Mouse (Mus musculus): ENCODE measurements around the gene Fam228a. TPM values are rescaled to one million over a fixed set of nuclear protein-coding genes. Genes with fewer than 3 reads are reported as not detected.
"Not testable (repeated sequence)": the region's sequence is repeated elsewhere in the genome, so short reads cannot be mapped to it uniquely, and the experiment has no call there.

Fam228a gene
- polyA plus RNA-seq, 1 experiment from 2014 or later: 0.44 TPM

DNA sequence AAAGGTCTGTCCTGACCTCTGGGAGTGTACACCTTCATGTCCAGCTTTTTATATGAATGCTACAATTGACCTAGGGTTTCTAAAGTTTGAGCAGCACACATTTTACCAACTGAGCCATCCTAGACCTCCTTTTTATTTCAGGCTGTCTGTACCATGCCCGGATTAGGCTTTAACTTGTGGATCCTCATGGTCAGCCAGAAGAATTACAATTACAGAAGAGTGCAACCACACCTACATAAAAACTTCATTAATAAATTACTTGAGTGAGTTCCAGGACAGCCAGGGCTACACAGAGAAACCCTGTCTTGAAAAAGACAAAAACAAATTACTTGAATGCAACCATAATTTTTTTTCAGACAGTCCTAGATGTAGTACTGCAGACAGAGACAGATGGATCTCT lies 18.8 kb upstream of the Fam228a start:
- no peak overlapping the region for H3K9ac ChIP-seq
- no peaks in the 10 kb centered on the region for H3K27me3 ChIP-seq (replicated peaks)
- no peaks in the 10 kb centered on the region for H3K4me1 ChIP-seq
- H3K4me3 ChIP-seq (replicated peaks): no peak overlapping the region
- 84% methylated on average over 1 of the region's 1 CpGs for WGBS
- H3K9me3 ChIP-seq: no peaks in the 10 kb centered on the region
- H3K4me2 ChIP-seq: no peak overlapping the region
- H3K36me3 ChIP-seq: no peaks in the 10 kb centered on the region
- no peak overlapping the region for H3K27ac ChIP-seq
- no peak for ATAC-seq (ENCODE audit: insufficient read depth, low FRiP score, low read depth)

GRCm38 (mm10) chr12:4754451-4754850 lies 16.2 kb upstream of the Fam228a start:
- not testable (repeated sequence) for H3K27me3 ChIP-seq (replicated peaks); H3K27ac ChIP-seq; H3K4me1 ChIP-seq; H3K9me3 ChIP-seq; H3K4me3 ChIP-seq (replicated peaks); H3K36me3 ChIP-seq; ATAC-seq (ENCODE audit: insufficient read depth, low FRiP score, low read depth); H3K4me2 ChIP-seq; H3K9ac ChIP-seq
- 90% methylated on average over 4 of the region's 4 CpGs for WGBS

- Histone ChIP-seq H3K4me1 (no peaks in the 10 kb centered on the region), H3K27me3 (replicated peaks) (no peaks in the 10 kb centered on the region), H3K4me3 (replicated peaks) (no peak overlapping the region), H3K9me3 (no peaks in the 10 kb centered on the region), H3K27ac (no peak overlapping the region), H3K9ac (no peak overlapping the region), H3K36me3 (no peaks in the 10 kb centered on the region), H3K4me2 (no peak overlapping the region)
- WGBS: 86% methylated on average over 10 of the region's 10 CpGs
- ATAC-seq (ENCODE audit: insufficient read depth, low FRiP score, low read depth): no peak
Observed at GRCm38 (mm10) chr12:4744486-4744885, 6.3 kb upstream of the Fam228a start.

GRCm38 (mm10) chr12:4742183-4742582 lies 4.0 kb upstream of the Fam228a start:
- Histone ChIP-seq H3K4me2 (no peak overlapping the region), H3K27me3 (replicated peaks) (no peaks in the 10 kb centered on the region), H3K9me3 (no peaks in the 10 kb centered on the region), H3K36me3 (no peaks in the 10 kb centered on the region), H3K4me3 (replicated peaks) (no peak overlapping the region), H3K9ac (no peak overlapping the region), H3K27ac (no peak overlapping the region), H3K4me1 (no peaks in the 10 kb centered on the region)
- WGBS: 87% methylated on average over 3 of the region's 3 CpGs
- no peak for ATAC-seq (ENCODE audit: insufficient read depth, low FRiP score, low read depth)

- Histone ChIP-seq H3K4me3 (replicated peaks) (no peak overlapping the region), H3K36me3 (no peaks in the 10 kb centered on the region), H3K27me3 (replicated peaks) (no peaks in the 10 kb centered on the region), H3K4me2 (no peak overlapping the region), H3K4me1 (no peaks in the 10 kb centered on the region), H3K9ac (no peak overlapping the region), H3K27ac (no peak overlapping the region), H3K9me3 (no peaks in the 10 kb centered on the region)
- WGBS: 76% methylated on average over 7 of the region's 7 CpGs
- no peak for ATAC-seq (ENCODE audit: insufficient read depth, low FRiP score, low read depth)
Observed at GRCm38 (mm10) chr12:4740823-4741222, 2.6 kb upstream of the Fam228a start.

GRCm38 (mm10) chr12:4732332-4732731 lies 5.9 kb downstream of the Fam228a start:
- H3K4me3 ChIP-seq (replicated peaks): no peak overlapping the region
- H3K9me3 ChIP-seq: no peaks in the 10 kb centered on the region
- H3K9ac ChIP-seq: no peak overlapping the region
- no peaks in the 10 kb centered on the region for H3K36me3 ChIP-seq
- H3K4me2 ChIP-seq: no peak overlapping the region
- no peaks in the 10 kb centered on the region for H3K27me3 ChIP-seq (replicated peaks)
- 58% methylated on average over 4 of the region's 4 CpGs for WGBS
- no peak for ATAC-seq (ENCODE audit: insufficient read depth, low FRiP score, low read depth)
- H3K4me1 ChIP-seq: no peaks in the 10 kb centered on the region
- H3K27ac ChIP-seq: no peak overlapping the region

DNA sequence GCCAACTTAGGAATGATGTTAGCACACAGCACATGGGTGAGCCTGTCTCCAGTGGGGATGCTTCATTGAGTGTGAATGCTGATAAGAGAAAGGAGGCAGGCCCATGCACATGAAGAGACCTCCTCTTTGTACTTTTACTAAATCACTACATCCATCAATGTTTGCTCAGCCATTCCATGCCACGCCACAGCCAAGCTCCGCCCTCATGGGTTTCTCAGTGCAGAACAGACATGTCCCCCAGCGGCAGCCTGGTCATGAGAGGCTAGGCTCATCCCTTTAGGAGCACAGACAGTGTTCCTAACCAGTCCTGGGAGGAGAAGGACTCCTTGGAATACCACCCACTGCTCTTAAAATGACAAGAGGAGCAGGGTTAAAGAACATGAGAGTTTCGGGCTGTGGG lies 6.6 kb downstream of the Fam228a start:
- Histone ChIP-seq H3K9me3 (no peaks in the 10 kb centered on the region), H3K27me3 (replicated peaks) (no peaks in the 10 kb centered on the region), H3K4me1 (no peaks in the 10 kb centered on the region), H3K4me2 (no peak overlapping the region), H3K27ac (no peak overlapping the region), H3K4me3 (replicated peaks) (no peak overlapping the region), H3K36me3 (no peaks in the 10 kb centered on the region), H3K9ac (no peak overlapping the region)
- WGBS: 60% methylated on average over 4 of the region's 4 CpGs
- no peak for ATAC-seq (ENCODE audit: insufficient read depth, low FRiP score, low read depth)

GRCm38 (mm10) chr12:4729165-4729564 lies 9.1 kb downstream of the Fam228a start:
- Histone ChIP-seq H3K9ac (no peak overlapping the region), H3K4me3 (replicated peaks) (no peak overlapping the region), H3K4me1 (no peaks in the 10 kb centered on the region), H3K27me3 (replicated peaks) (no peaks in the 10 kb centered on the region), H3K36me3 (no peaks in the 10 kb centered on the region), H3K9me3 (no peaks in the 10 kb centered on the region), H3K27ac (no peak overlapping the region), H3K4me2 (no peak overlapping the region)
- 98% methylated on average over 3 of the region's 3 CpGs for WGBS
- ATAC-seq (ENCODE audit: insufficient read depth, low FRiP score, low read depth): no peak

- WGBS: 68% methylated on average over 17 of the region's 17 CpGs
- Histone ChIP-seq H3K4me1 (no peaks in the 10 kb centered on the region), H3K27me3 (replicated peaks) (no peaks in the 10 kb centered on the region)
Observed at GRCm38 (mm10) chr12:4719762-4720754, 18.2 kb downstream of the Fam228a start.

GRCm38 (mm10) chr12:4719066-4719761 lies 19.0 kb downstream of the Fam228a start:
- no peak for ATAC-seq (ENCODE audit: insufficient read depth, low FRiP score, low read depth)
- Histone ChIP-seq H3K4me1 (no peaks in the 10 kb centered on the region), H3K4me2 (no peak overlapping the region), H3K4me3 (replicated peaks) (no peak overlapping the region), H3K9me3 (no peaks in the 10 kb centered on the region), H3K27me3 (replicated peaks) (no peaks in the 10 kb centered on the region), H3K9ac (no peak overlapping the region), H3K36me3 (no peaks in the 10 kb centered on the region), H3K27ac (no peak overlapping the region)
- WGBS: 60% methylated on average over 13 of the region's 13 CpGs

More at GRCm38 (mm10) chr12:4719762-4720754, 18.2 kb downstream of the Fam228a start:
- H3K4me2 ChIP-seq: no peak overlapping the region
- no peaks in the 10 kb centered on the region for H3K36me3 ChIP-seq
- no peak overlapping the region for H3K9ac ChIP-seq
- 0 out of 2 replicates have a peak, but pooled peaks have one; percentile 9 for ATAC-seq (ENCODE audit: insufficient read depth, low FRiP score, low read depth)
- H3K4me3 ChIP-seq (replicated peaks): no peak overlapping the region
- no peak overlapping the region for H3K27ac ChIP-seq
- H3K9me3 ChIP-seq: no peaks in the 10 kb centered on the region

- Histone ChIP-seq H3K4me1 (no peaks in the 10 kb centered on the region), H3K9me3 (no peaks in the 10 kb centered on the region), H3K36me3 (no peaks in the 10 kb centered on the region), H3K4me3 (replicated peaks) (no peak overlapping the region), H3K27me3 (replicated peaks) (no peaks in the 10 kb centered on the region), H3K9ac (no peak overlapping the region), H3K27ac (no peak overlapping the region), H3K4me2 (peak overlapping the region; percentile 14; the same call in 1 of the 2 replicates)
- WGBS: 3% methylated on average over 7 of the region's 7 CpGs
- peak; percentile 92 for ATAC-seq (ENCODE audit: insufficient read depth, low FRiP score, low read depth)
Observed at GRCm38 (mm10) chr12:4717417-4717816, 20.8 kb downstream of the Fam228a start.

- Histone ChIP-seq H3K4me3 (replicated peaks) (no peak overlapping the region), H3K9ac (no peak overlapping the region), H3K36me3 (no peaks in the 10 kb centered on the region), H3K27ac (no peak overlapping the region), H3K9me3 (no peaks in the 10 kb centered on the region), H3K4me1 (no peaks in the 10 kb centered on the region), H3K4me2 (no peak overlapping the region), H3K27me3 (replicated peaks) (no peaks in the 10 kb centered on the region)
- WGBS: 82% methylated on average over 10 of the region's 10 CpGs
- no peak for ATAC-seq (ENCODE audit: insufficient read depth, low FRiP score, low read depth)
Observed at GRCm38 (mm10) chr12:4715606-4716005, 22.6 kb downstream of the Fam228a start.

All from stomach, embryonic 15.5 days (tissue).